Mouse (Mus musculus) CH12.LX (cell line): ENCODE measurements around the gene Cc2d1b. TPM values are rescaled to one million over a fixed set of nuclear protein-coding genes. Genes with fewer than 3 reads are reported as not detected.

Experiments used
- DNase-seq: peaks from one replicate; pipeline ENCODE4 v3.0.0-alpha.2; 2013; ENCODE audit errors: extremely low read depth
- H3K27ac ChIP-seq: 2 replicates; pipeline ENCODE4 v1.5.1; 2012; ENCODE audit warnings: low read depth, mild to moderate bottlenecking, control low read depth, moderate library complexity; ENCODE audit not compliant: insufficient read depth
- H3K27me3 ChIP-seq: replicated peaks from 2 replicates; pipeline ENCODE3; 2012; ENCODE audit warnings: inconsistent platforms
- H3K36me3 ChIP-seq, 2 experiments: replicated peaks in 1 of 2; 2 replicates each; pipeline versions ENCODE3 to v1.6.1; 2012; ENCODE audit warnings: inconsistent platforms in 1 of 2, low read length in 1 of 2, mild to moderate bottlenecking in 1 of 2, mixed read lengths in 1 of 2, moderate library complexity in 1 of 2; ENCODE audit not compliant: control insufficient read depth in 1 of 2, insufficient read depth in 1 of 2
- H3K4me1 ChIP-seq, 2 experiments: 2 replicates each; pipeline ENCODE4 v1.6.1; 2012; ENCODE audit warnings: inconsistent platforms in 1 of 2, moderate library complexity in 1 of 2; ENCODE audit not compliant: insufficient read depth in 2 of 2, control insufficient read depth in 1 of 2
- H3K4me2 ChIP-seq: 2 replicates; pipeline ENCODE4 v1.6.1; 2012; ENCODE audit warnings: low read depth, mild to moderate bottlenecking, control low read depth; ENCODE audit not compliant: poor library complexity, insufficient read depth, severe bottlenecking
- H3K4me3 ChIP-seq, 3 experiments: fragments of 150-350 bp in 1 of 3; sonication (generic) in 1 of 3; replicated peaks in 1 of 3; 2 replicates each; pipeline versions ENCODE3 to v1.5.1; 2011 to 2012; ENCODE audit warnings: low read depth in 2 of 3, low read length in 2 of 3, mild to moderate bottlenecking in 2 of 3, moderate library complexity in 2 of 3, control low read depth in 1 of 3, improper control_type of control experiment in 1 of 3, inconsistent platforms in 1 of 3, mixed read lengths in 1 of 3; ENCODE audit not compliant: poor library complexity in 1 of 3
- H3K79me2 ChIP-seq: replicated peaks from 2 replicates; pipeline ENCODE4 v1.6.1; 2012; ENCODE audit warnings: mild to moderate bottlenecking, moderate library complexity; ENCODE audit not compliant: control insufficient read depth, poor library complexity, insufficient read depth, severe bottlenecking; ENCODE audit errors: extremely low read depth
- H3K9ac ChIP-seq: 2 replicates; pipeline ENCODE4 v1.6.1; 2012; ENCODE audit warnings: low read depth, mild to moderate bottlenecking, control low read depth, moderate library complexity; ENCODE audit not compliant: insufficient read depth
- H3K9me3 ChIP-seq: replicated peaks from 2 replicates; pipeline ENCODE3; 2012; ENCODE audit warnings: low read length, inconsistent platforms, mixed read lengths
- BHLHE40 ChIP-seq: IDR thresholded peaks from 2 replicates; pipeline ENCODE4 v1.6.1; 2011; ENCODE audit warnings: mild to moderate bottlenecking, low read depth, low read length, improper control_type of control experiment
- CHD2 ChIP-seq: IDR thresholded peaks from 2 replicates; pipeline ENCODE4 v1.6.1; 2011; ENCODE audit warnings: low read length, improper control_type of control experiment
- CTCF ChIP-seq, 2 experiments: IDR thresholded peaks in 1 of 2; conservative IDR thresholded peaks in 1 of 2; 2 replicates each; pipeline ENCODE4 v1.5.1; 2011 to 2012; ENCODE audit warnings: low read depth in 2 of 2, low read length in 2 of 2, improper control_type of control experiment in 1 of 2, inconsistent platforms in 1 of 2, mild to moderate bottlenecking in 1 of 2, moderate library complexity in 1 of 2
- E2F4 ChIP-seq: IDR thresholded peaks from 2 replicates; pipeline ENCODE4 v1.6.1; 2011; ENCODE audit warnings: low read depth, low read length, improper control_type of control experiment; ENCODE audit not compliant: insufficient replicate concordance
- ELF1 ChIP-seq: IDR thresholded peaks from 2 replicates; pipeline ENCODE4 v1.6.1; 2014; ENCODE audit warnings: low read depth, mild to moderate bottlenecking, inconsistent platforms, low read length, improper control_type of control experiment
- EP300 ChIP-seq: IDR thresholded peaks from 2 replicates; pipeline ENCODE4 v1.6.1; 2011; ENCODE audit warnings: low read length, improper control_type of control experiment
- ETS1 ChIP-seq: conservative IDR thresholded peaks from 2 replicates; pipeline ENCODE4 v1.6.1; 2012; ENCODE audit warnings: low read depth, mild to moderate bottlenecking, inconsistent platforms, low read length, improper control_type of control experiment, moderate library complexity
- GABPA ChIP-seq: IDR thresholded peaks from 2 replicates; pipeline ENCODE4 v1.6.1; 2012; ENCODE audit warnings: low read depth, low read length, improper control_type of control experiment, inconsistent platforms; ENCODE audit not compliant: insufficient replicate concordance
- HCFC1 ChIP-seq: IDR thresholded peaks from 2 replicates; pipeline ENCODE4 v1.6.1; 2012; ENCODE audit warnings: low read depth, mild to moderate bottlenecking, inconsistent platforms, low read length, improper control_type of control experiment
- IRF4 ChIP-seq: IDR thresholded peaks from 2 replicates; pipeline ENCODE4 v1.6.1; 2014; ENCODE audit warnings: low read depth, mild to moderate bottlenecking, inconsistent platforms, low read length, improper control_type of control experiment
- JUN ChIP-seq: IDR thresholded peaks from 2 replicates; pipeline ENCODE4 v1.6.1; 2011; ENCODE audit warnings: low read depth, mild to moderate bottlenecking, low read length, improper control_type of control experiment, moderate library complexity; ENCODE audit not compliant: insufficient read depth
- JUND ChIP-seq: conservative IDR thresholded peaks from 2 replicates; pipeline ENCODE4 v1.6.1; 2011; ENCODE audit warnings: low read depth, low read length, improper control_type of control experiment
- KAT2A ChIP-seq: IDR thresholded peaks from 2 replicates; pipeline ENCODE4 v1.6.1; 2012; ENCODE audit warnings: low read length, improper control_type of control experiment, inconsistent platforms; ENCODE audit not compliant: insufficient replicate concordance
- MAFK ChIP-seq: IDR thresholded peaks from 2 replicates; pipeline ENCODE4 v1.6.1; 2011; ENCODE audit warnings: low read length, improper control_type of control experiment; ENCODE audit not compliant: insufficient replicate concordance
- MAX ChIP-seq: IDR thresholded peaks from 2 replicates; pipeline ENCODE4 v1.6.1; 2011; ENCODE audit warnings: low read length, improper control_type of control experiment
- MAZ ChIP-seq: IDR thresholded peaks from 2 replicates; pipeline ENCODE4 v1.6.1; 2012; ENCODE audit warnings: low read depth, mild to moderate bottlenecking, inconsistent platforms, low read length, improper control_type of control experiment, moderate library complexity
- MEF2A ChIP-seq: IDR thresholded peaks from 2 replicates; pipeline ENCODE4 v1.6.1; 2014; ENCODE audit warnings: low read depth, mild to moderate bottlenecking, inconsistent platforms, low read length, improper control_type of control experiment, borderline replicate concordance
- MXI1 ChIP-seq: IDR thresholded peaks from 2 replicates; pipeline ENCODE4 v1.6.1; 2011; ENCODE audit warnings: mild to moderate bottlenecking, low read depth, low read length, improper control_type of control experiment
- MYC ChIP-seq: IDR thresholded peaks from 2 replicates; pipeline ENCODE4 v1.6.1; 2011; ENCODE audit warnings: low read depth, mild to moderate bottlenecking, improper control_type of control experiment, low read length
- NELFE ChIP-seq: IDR thresholded peaks from 2 replicates; pipeline ENCODE4 v1.6.1; 2011; ENCODE audit warnings: low read depth, low read length, improper control_type of control experiment
- NRF1 ChIP-seq: IDR thresholded peaks from 2 replicates; pipeline ENCODE4 v1.6.1; 2014; ENCODE audit warnings: low read depth, mild to moderate bottlenecking, inconsistent platforms, low read length, improper control_type of control experiment, moderate library complexity
- PAX5 ChIP-seq: IDR thresholded peaks from 2 replicates; pipeline ENCODE4 v1.6.1; 2012; ENCODE audit warnings: low read length, inconsistent platforms, mixed read lengths
- POLR2A ChIP-seq: IDR thresholded peaks from 2 replicates; pipeline ENCODE4 v1.6.1; 2011; ENCODE audit warnings: low read depth, mild to moderate bottlenecking, improper control_type of control experiment, low read length
- POLR2AphosphoS2 ChIP-seq: IDR thresholded peaks from 2 replicates; pipeline ENCODE4 v1.6.1; 2011; ENCODE audit warnings: low read depth, low read length, improper control_type of control experiment
- RAD21 ChIP-seq: IDR thresholded peaks from 2 replicates; pipeline ENCODE4 v1.6.1; 2011; ENCODE audit warnings: low read depth, mild to moderate bottlenecking, low read length, improper control_type of control experiment, moderate library complexity
- RCOR1 ChIP-seq: conservative IDR thresholded peaks from 2 replicates; pipeline ENCODE4 v1.6.1; 2012; ENCODE audit warnings: low read depth, mild to moderate bottlenecking, inconsistent platforms, low read length, improper control_type of control experiment
- SIN3A ChIP-seq: IDR thresholded peaks from 2 replicates; pipeline ENCODE4 v1.6.1; 2012; ENCODE audit warnings: low read length, improper control_type of control experiment, inconsistent platforms
- SMC3 ChIP-seq: IDR thresholded peaks from 2 replicates; pipeline ENCODE4 v1.6.1; 2011; ENCODE audit warnings: low read depth, low read length, improper control_type of control experiment
- TBP ChIP-seq: conservative IDR thresholded peaks from 2 replicates; pipeline ENCODE4 v1.6.1; 2011; ENCODE audit warnings: low read depth, low read length, improper control_type of control experiment
- TCF12 ChIP-seq: IDR thresholded peaks from 2 replicates; pipeline ENCODE4 v1.6.1; 2014; ENCODE audit warnings: low read depth, mild to moderate bottlenecking, inconsistent platforms, low read length, improper control_type of control experiment
- UBTF ChIP-seq: IDR thresholded peaks from 2 replicates; pipeline ENCODE4 v1.6.1; 2012; ENCODE audit warnings: low read depth, mild to moderate bottlenecking, inconsistent platforms, low read length, improper control_type of control experiment, moderate library complexity
- USF1 ChIP-seq: IDR thresholded peaks from 2 replicates; pipeline ENCODE4 v1.6.1; 2014; ENCODE audit warnings: low read depth, mild to moderate bottlenecking, inconsistent platforms, low read length, improper control_type of control experiment
- USF2 ChIP-seq: conservative IDR thresholded peaks from 2 replicates; pipeline ENCODE4 v1.6.1; 2011; ENCODE audit warnings: low read depth, low read length, improper control_type of control experiment
- ZC3H11A ChIP-seq: IDR thresholded peaks from 2 replicates; pipeline ENCODE4 v1.6.1; 2012; ENCODE audit warnings: low read depth, mild to moderate bottlenecking, inconsistent platforms, low read length, improper control_type of control experiment
- ZKSCAN1 ChIP-seq: IDR thresholded peaks from 2 replicates; pipeline ENCODE4 v1.6.1; 2012; ENCODE audit warnings: low read depth, inconsistent platforms, low read length, improper control_type of control experiment, borderline replicate concordance
- ZMIZ1 ChIP-seq: IDR thresholded peaks from 2 replicates; pipeline ENCODE4 v1.6.1; 2012; ENCODE audit warnings: low read depth, mild to moderate bottlenecking, inconsistent platforms, low read length, improper control_type of control experiment
- ZNF384 ChIP-seq: IDR thresholded peaks from 2 replicates; pipeline ENCODE4 v1.6.1; 2012; ENCODE audit warnings: low read depth, low read length, improper control_type of control experiment, inconsistent platforms
- dilution Hi-C: fragments of 300-500 bp; cut with MboI; formaldehyde crosslinking; loops from 2 replicates; pipeline ENCODE4 v1.14.3; 2020; ENCODE audit warnings: low sequenced_read_pairs; ENCODE audit not compliant: extremely low pct_unique_long_range_greater_than_20kb, extremely low pct_ligation_motif_present
- in situ Hi-C: fragments of 300-500 bp; cut with MboI; formaldehyde crosslinking; loops from 3 replicates; pipeline ENCODE4 v1.14.3; 2019; ENCODE audit warnings: low sequenced_read_pairs, low pct_ligation_motif_present, low pct_unique_long_range_greater_than_20kb, mixed read lengths
- polyA plus RNA-seq: library from polyadenylated mRNA; unstranded; fragments of >175 nt; gene quantifications from 2 replicates; pipeline ENCODE4 v1.2.1, GENCODE M21; 2012; ENCODE audit warnings: low read depth; ENCODE audit not compliant: insufficient read length
- total RNA-seq, 2 experiments: library from RNA; depleted of rRNA; stranded (reverse); fragments of 300-350 nt in 1 of 2; fragments of >200 nt in 1 of 2; gene quantifications; 2 replicates each; pipeline ENCODE4 v1.2.3; 2012 to 2014

Cc2d1b gene
- total RNA-seq (2012; rRNA removed) (60.9 and 61.4 TPM in 2 replicates), total RNA-seq (2014; rRNA removed) (48.9 and 59.0 TPM in 2 replicates), polyA plus RNA-seq (57.5 and 69.1 TPM in 2 replicates)

- Histone ChIP-seq H3K4me2 (peak within 1 kb of the TSS; percentile 73), H3K4me1 (peaks cover 4 to 29% of the 10 kb centered on the region in 2 experiments; a peak in 3 of 4 replicates), H3K9me3 (no peaks in the 10 kb centered on the region), H3K27me3 (no peaks in the 10 kb centered on the region), H3K4me3 (peak within 1 kb of the TSS; percentile 88 to 90 (median 89)), H3K9ac (peak within 1 kb of the TSS; percentile 97), H3K27ac (peak within 1 kb of the TSS; percentile 64), H3K79me2 (peaks cover 3% of the 10 kb centered on the region; the same call in 1 of the 2 replicates), H3K36me3 (peaks cover 16 to 53% of the 10 kb centered on the region in 2 experiments)
- dilution Hi-C loops = no loop called here
- peak; percentile 94 for DNase-seq
- in situ Hi-C loops = no loop called here
- peak; percentile 98 for TF ChIP-seq NRF1
- TF ChIP-seq MEF2A = peak; percentile 45; the same call in 1 of the 2 replicates
- peak; percentile 93 for TF ChIP-seq NELFE
- peak; percentile 92 for TF ChIP-seq POLR2A
- TF ChIP-seq JUN = no peak
- 0 out of 2 replicates have a peak, but pooled peaks have one; percentile 58 for TF ChIP-seq KAT2A
- no peak for TF ChIP-seq ZNF384
- TF ChIP-seq SIN3A = peak; percentile 90
- no peak for TF ChIP-seq MAFK
- no peak for TF ChIP-seq RAD21
- TF ChIP-seq TBP = peak; percentile 62; the same call in 1 of the 2 replicates
- no peak for TF ChIP-seq SMC3
- peak; percentile 94 for TF ChIP-seq MAX
- TF ChIP-seq USF1 = peak; percentile 99
- no peak for TF ChIP-seq CTCF (conservative IDR thresholded peaks at IDR 0.05 in 1 of 2, IDR thresholded peaks at IDR 0.05 in 1 of 2; ENCODE audit: low read depth in 2 of 2, low read length in 2 of 2)
- TF ChIP-seq ELF1 = peak; percentile 82
- 0 out of 2 replicates have a peak, but pooled peaks have one; percentile 62 for TF ChIP-seq E2F4
- TF ChIP-seq MXI1 = peak; percentile 85
- no peak for TF ChIP-seq PAX5
- peak; percentile 66 for TF ChIP-seq HCFC1
- peak; percentile 42; the same call in 1 of the 2 replicates for TF ChIP-seq IRF4
- no peak for TF ChIP-seq GABPA
- peak; percentile 100 for TF ChIP-seq BHLHE40
- no peak for TF ChIP-seq JUND
- no peak for TF ChIP-seq EP300
- peak; percentile 16; the same call in 1 of the 2 replicates for TF ChIP-seq ZMIZ1
- TF ChIP-seq UBTF = peak; percentile 55; the same call in 1 of the 2 replicates
- TF ChIP-seq ZKSCAN1 = no peak; the same call in 1 of the 2 replicates
- 0 out of 2 replicates have a peak, but pooled peaks have one; percentile 22 for TF ChIP-seq ETS1
- TF ChIP-seq MAZ = peak; percentile 55; the same call in 1 of the 2 replicates
- TF ChIP-seq POLR2AphosphoS2 = 0 out of 2 replicates have a peak, but pooled peaks have one; percentile 71
- peak; percentile 87 for TF ChIP-seq MYC
- peak; percentile 84 for TF ChIP-seq USF2
- TF ChIP-seq TCF12 = peak; percentile 83
- 0 out of 2 replicates have a peak, but pooled peaks have one; percentile 73 for TF ChIP-seq RCOR1
- peak; percentile 96 for TF ChIP-seq CHD2
- no peak for TF ChIP-seq ZC3H11A
Observed at GRCm38 (mm10) chr4:108619587-108620341, at the start of gene Cc2d1b. Cc2d1b (plus strand) TSS chr4:108619940.
